Mouse (Mus musculus) hindbrain, embryonic 14.5 days (tissue): ENCODE data around the gene Crtc1. TPM values are rescaled to one million over a fixed set of nuclear protein-coding genes. Genes with fewer than 3 reads are reported as not detected.
A peak's percentile ranks its signal among the peaks of the same experiment; 100 is the strongest.

Experiments
- ATAC-seq: fragments of 200-750 bp; cut with Nextera tagmentation; 2 replicates; pipeline ENCODE4 v1.8.0; 2017; ENCODE audit warnings: moderate number of reproducible peaks, mild to moderate bottlenecking, moderate TSS enrichment, moderate library complexity; ENCODE audit not compliant: low FRiP score
- DNase-seq: peaks from one replicate; pipeline ENCODE4 v3.0.0-alpha.2; 2015; ENCODE audit warnings: low spot score
- H3K27ac ChIP-seq: fragments of 300-500 bp; sonication (generic); 2 replicates; pipeline ENCODE4 v1.5.1; 2014; ENCODE audit warnings: mild to moderate bottlenecking, moderate library complexity
- H3K27me3 ChIP-seq: fragments of 300-500 bp; sonication (generic); 2 replicates; pipeline ENCODE4 v1.6.1; 2014; ENCODE audit warnings: mild to moderate bottlenecking, low read length, mixed read lengths; ENCODE audit not compliant: control insufficient read depth, insufficient read depth
- H3K36me3 ChIP-seq: fragments of 300-500 bp; sonication (generic); replicated peaks from 2 replicates; pipeline ENCODE4 v1.6.1; 2014; ENCODE audit not compliant: control insufficient read depth, insufficient read depth
- H3K4me1 ChIP-seq: fragments of 300-500 bp; sonication (generic); replicated peaks from 2 replicates; pipeline ENCODE4 v1.6.1; 2014; ENCODE audit warnings: antibody characterized with exemption, low read length, mixed read lengths; ENCODE audit not compliant: control insufficient read depth, insufficient read depth
- H3K4me2 ChIP-seq: fragments of 300-500 bp; sonication (generic); replicated peaks from 2 replicates; pipeline ENCODE4 v1.6.1; 2014; ENCODE audit warnings: mild to moderate bottlenecking, moderate library complexity
- H3K4me3 ChIP-seq: fragments of 300-500 bp; sonication (generic); replicated peaks from 2 replicates; pipeline ENCODE4 v1.5.1; 2014; ENCODE audit warnings: mild to moderate bottlenecking, low read length
- H3K9ac ChIP-seq: fragments of 300-500 bp; sonication (generic); 2 replicates; pipeline ENCODE4 v1.6.1; 2014
- H3K9me3 ChIP-seq: fragments of 300-500 bp; sonication (generic); 2 replicates; pipeline ENCODE4 v1.6.1; 2016; ENCODE audit warnings: low read length; ENCODE audit not compliant: control insufficient read depth
- WGBS: fragments of 180-500 bp; shearing (Covaris S2); extraction: QIAGEN DNeasy Blood & Tissue Kit; methylation state at CpG from one replicate; pipeline ENCODE4 v1.1.7; 2014; 5-methylcytosine and 5-hydroxymethylcytosine counted together
- polyA plus RNA-seq: library from polyadenylated mRNA; unstranded; fragments of >200 nt; fragmentation: Nextera tagmentation; extraction: Ambion mirVana; gene quantifications from 2 replicates; pipeline ENCODE4 v1.2.1, GENCODE M21; 2014

The Crtc1 gene
- polyA plus RNA-seq, 1 experiment from 2014 or later, result 53.9 TPM

DNA sequence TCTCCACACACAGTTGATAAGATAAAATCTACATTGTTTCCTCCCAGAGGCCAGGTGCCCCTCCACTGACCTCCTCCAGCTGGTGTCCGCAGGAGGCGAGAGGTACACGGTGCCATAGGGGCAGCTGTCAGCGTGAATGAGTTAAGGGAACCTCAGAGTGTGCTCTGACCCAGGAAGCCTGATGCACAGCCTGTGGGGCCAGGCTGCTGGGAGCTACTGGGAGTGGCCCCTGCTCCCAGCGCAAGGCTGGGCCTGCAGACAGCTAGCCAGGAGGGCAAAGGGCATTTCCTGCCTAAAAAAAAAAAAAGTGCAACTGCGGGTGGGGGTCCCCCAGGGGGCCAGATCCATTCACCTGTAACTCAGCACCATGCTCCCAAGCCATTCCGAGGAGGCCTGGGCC lies 34.2 kb downstream of the Crtc1 start:
- DNase-seq, result no peak

DNA sequence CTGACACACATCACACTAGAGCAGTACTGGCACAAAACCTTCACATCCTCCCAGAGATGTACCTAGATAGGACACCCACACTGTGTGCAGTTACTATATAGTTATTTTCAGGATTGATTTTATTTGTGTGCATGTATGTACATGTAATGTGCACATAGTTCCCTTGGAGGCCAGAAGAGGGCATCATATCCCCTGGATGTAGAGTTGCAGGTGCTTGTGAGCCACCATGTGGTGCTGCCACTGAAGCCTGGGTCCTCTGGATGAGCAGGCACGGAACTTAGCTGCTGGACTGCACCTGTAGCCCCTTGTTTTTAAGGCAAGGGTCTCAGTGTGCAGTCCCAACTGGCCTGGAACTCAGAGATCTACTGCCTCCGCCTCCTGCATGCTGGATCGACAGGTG lies 35.2 kb downstream of the Crtc1 start:
- DNase-seq, result no peak
- Histone ChIP-seq H3K9ac (no peak overlapping the region), H3K27me3 (no peaks in the 10 kb centered on the region), H3K4me3 (no peak overlapping the region), H3K27ac (no peak overlapping the region), H3K4me2 (no peak overlapping the region), H3K9me3 (no peaks in the 10 kb centered on the region), H3K4me1 (peaks cover 15% of the 10 kb centered on the region), H3K36me3 (peaks cover 19% of the 10 kb centered on the region; the same call in 1 of the 2 replicates)
- 92% methylated on average over 3 of the region's 3 CpGs for WGBS
- no peak for ATAC-seq

More for the DNA sequence above, 34.2 kb downstream of the Crtc1 start:
- Histone ChIP-seq H3K4me1 (peaks cover 20% of the 10 kb centered on the region), H3K27ac (no peak overlapping the region), H3K4me3 (no peak overlapping the region), H3K9me3 (no peaks in the 10 kb centered on the region), H3K4me2 (no peak overlapping the region), H3K9ac (no peak overlapping the region), H3K36me3 (peaks cover 14% of the 10 kb centered on the region; the same call in 1 of the 2 replicates), H3K27me3 (no peaks in the 10 kb centered on the region)
- no peak for ATAC-seq
- WGBS, result 59% methylated on average over 7 of the region's 7 CpGs

DNA sequence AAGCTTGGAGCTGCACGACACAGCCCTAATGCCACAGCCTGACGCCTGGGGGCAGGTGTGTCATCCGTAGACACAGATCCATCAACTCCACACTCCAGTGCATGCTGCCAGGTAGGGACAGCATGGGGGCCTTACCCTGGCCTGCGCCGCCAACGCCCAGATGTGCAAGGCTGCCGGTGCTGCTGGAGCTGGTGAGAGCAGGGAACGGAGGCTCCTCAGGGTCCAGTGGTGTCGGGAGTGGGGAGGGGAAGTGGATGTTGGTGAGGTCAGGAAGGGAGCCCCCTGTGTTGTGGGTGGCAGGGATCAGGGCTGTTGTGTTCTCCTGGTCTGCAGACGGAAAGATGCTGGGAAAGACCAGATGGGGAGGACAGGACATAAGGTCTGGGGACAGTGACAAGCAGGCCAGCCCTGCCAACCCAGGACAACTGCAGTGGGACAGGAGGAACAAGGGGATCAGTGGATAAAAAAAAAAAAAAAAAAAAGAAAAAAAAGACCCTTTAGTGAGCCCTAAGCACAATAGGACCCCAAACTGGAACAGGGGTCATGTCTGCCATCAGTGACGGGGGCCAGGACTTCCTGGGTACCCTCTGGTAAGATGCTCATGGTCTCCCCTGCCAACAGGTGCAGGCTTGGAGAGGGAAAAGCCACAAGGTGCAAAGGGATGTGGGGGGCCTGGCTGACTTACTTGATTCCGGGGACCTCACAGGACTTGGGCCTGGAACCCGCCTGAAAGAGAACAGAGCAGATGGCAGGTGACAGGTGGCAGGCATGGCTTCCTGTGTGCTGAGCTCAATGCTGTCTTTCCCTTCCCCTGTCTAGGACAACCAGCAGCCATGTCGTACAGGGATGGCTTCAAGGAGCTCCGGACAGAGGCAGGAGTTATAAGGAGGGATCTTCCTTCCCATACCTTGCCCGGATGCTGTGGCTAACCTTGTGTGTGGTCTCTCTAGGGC lies 41.5 kb downstream of the Crtc1 start:
- Histone ChIP-seq H3K27ac (no peak overlapping the region; the same call in 1 of the 2 replicates), H3K27me3 (no peaks in the 10 kb centered on the region)
- WGBS, result 89% methylated on average over 16 of the region's 16 CpGs

DNA sequence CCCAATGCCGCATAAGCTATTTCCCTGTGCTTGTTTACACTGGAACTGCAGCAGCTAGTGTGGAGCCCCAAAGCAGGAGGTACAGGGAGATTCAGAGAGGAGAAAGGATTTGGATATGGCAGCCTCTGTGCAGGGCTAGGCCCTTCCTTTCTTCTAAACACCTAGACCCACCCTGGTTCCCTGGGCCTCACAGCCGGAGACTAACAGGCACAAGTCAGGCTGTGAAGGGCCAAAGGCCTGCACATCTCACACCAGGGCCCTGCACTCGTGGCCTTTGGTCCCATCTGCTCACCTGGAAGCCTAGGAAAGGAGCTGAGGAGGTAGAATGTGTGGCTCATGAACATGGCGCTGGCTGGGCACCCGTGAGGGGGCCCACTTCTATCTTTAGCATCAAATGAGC lies 43.2 kb downstream of the Crtc1 start:
- 79% methylated on average over 5 of the region's 5 CpGs for WGBS
- peaks cover 37% of the 10 kb centered on the region for H3K36me3 ChIP-seq
- no peaks in the 10 kb centered on the region for H3K4me1 ChIP-seq
- H3K27me3 ChIP-seq, result no peaks in the 10 kb centered on the region
- H3K9ac ChIP-seq, result no peak overlapping the region
- H3K4me3 ChIP-seq, result no peak overlapping the region
- H3K9me3 ChIP-seq, result no peaks in the 10 kb centered on the region
- H3K27ac ChIP-seq, result no peak overlapping the region
- DNase-seq, result no peak
- H3K4me2 ChIP-seq, result no peak overlapping the region
- ATAC-seq, result no peak

More for the DNA sequence above, 41.5 kb downstream of the Crtc1 start:
- Histone ChIP-seq H3K4me3 (no peak overlapping the region), H3K4me1 (no peaks in the 10 kb centered on the region), H3K4me2 (no peak overlapping the region), H3K9ac (no peak overlapping the region), H3K36me3 (peaks cover 23% of the 10 kb centered on the region), H3K9me3 (no peaks in the 10 kb centered on the region)
- DNase-seq (no peak), ATAC-seq (no peak)

DNA sequence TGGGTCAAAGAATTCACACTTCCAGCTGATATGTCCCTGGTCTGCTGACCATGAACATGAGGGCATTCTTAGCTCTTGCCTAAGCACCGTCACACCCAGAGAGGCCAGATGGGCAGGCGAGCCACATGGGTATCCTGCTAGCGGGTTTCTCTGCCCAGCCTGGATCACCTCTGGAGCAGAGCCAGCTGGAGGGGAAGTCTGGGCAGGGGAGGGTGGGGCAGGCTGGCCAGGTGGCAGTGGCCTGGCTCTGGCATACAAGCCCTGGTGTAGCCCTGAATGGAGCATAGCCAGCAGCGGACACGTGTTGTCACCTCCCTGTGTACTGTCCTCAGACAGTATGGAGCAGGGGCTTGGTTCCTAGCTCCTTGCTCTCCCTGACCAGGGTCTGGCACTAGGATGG lies 43.7 kb downstream of the Crtc1 start:
- Histone ChIP-seq H3K9ac (no peak overlapping the region), H3K4me3 (no peak overlapping the region), H3K4me2 (no peak overlapping the region), H3K4me1 (no peaks in the 10 kb centered on the region), H3K36me3 (peaks cover 43% of the 10 kb centered on the region), H3K27me3 (no peaks in the 10 kb centered on the region), H3K27ac (no peak overlapping the region), H3K9me3 (no peaks in the 10 kb centered on the region)
- DNase-seq, result no peak
- 76% methylated on average over 5 of the region's 5 CpGs for WGBS
- ATAC-seq, result peak; percentile 28; the same call in 1 of the 2 replicates

DNA sequence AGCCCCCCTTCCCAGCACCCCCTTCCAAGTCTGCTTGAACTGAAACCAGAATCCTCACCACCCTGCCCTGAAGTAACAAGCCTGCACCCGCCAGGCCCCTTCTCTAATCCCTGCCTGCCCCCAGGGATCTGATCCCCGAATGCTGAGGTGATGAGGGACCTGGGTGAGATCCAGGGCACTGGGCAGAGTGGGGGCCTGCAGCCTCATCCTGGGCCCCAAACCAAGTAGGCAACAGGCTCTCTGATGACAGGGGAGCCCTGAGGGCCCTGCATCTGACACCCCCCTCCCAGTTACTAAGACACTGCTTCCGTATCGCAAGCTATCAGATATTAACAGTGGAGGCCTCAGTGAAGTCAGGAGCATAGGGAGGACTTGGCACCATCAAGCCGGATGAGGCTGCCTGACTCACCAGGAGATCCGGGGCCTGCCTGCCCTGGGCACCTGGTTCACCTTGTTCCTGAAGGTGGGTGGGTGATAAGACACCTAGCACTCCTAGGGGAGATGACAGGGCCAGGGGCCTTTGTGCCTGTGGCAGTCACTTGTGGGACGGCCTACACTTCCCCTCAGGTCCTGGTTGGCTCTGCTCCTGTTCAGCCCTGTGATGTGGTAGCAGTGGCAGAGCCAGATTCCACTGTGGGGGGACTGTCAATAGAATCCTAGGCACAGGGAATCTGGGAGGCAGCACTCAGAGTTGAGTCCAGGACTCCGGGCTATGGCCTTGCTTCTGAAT lies 44.9 kb downstream of the Crtc1 start:
- no peaks in the 10 kb centered on the region for H3K4me1 ChIP-seq
- no peak overlapping the region for H3K4me3 ChIP-seq
- no peak for DNase-seq
- peaks cover 44% of the 10 kb centered on the region for H3K36me3 ChIP-seq
- no peaks in the 10 kb centered on the region for H3K27me3 ChIP-seq
- no peak overlapping the region for H3K4me2 ChIP-seq
- ATAC-seq, result no peak
- H3K9me3 ChIP-seq, result no peaks in the 10 kb centered on the region
- 87% methylated on average over 8 of the region's 8 CpGs for WGBS
- no peak overlapping the region for H3K27ac ChIP-seq
- H3K9ac ChIP-seq, result no peak overlapping the region

DNA sequence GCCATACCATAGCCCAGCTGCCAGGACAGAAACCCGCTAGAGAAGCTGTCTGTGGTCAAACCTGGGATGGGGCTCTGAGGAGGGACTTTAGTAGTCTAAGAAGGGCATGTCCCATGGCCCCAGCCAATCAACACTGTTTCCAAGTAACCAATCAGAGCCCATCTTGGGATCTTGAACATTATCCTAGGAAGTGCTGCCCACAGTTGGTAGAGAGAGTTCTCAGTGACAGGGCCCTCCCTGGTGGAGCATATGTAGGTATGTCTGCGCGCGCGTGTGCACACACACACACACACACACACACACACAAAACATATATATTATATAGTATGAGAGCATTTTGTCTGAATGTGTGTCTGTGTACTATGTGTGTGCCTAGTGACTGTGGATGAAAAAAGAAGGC lies 46.3 kb downstream of the Crtc1 start:
- Histone ChIP-seq H3K36me3 (peaks cover 46% of the 10 kb centered on the region), H3K4me3 (no peak overlapping the region), H3K27me3 (no peaks in the 10 kb centered on the region), H3K4me1 (no peaks in the 10 kb centered on the region), H3K27ac (no peak overlapping the region), H3K4me2 (no peak overlapping the region), H3K9ac (no peak overlapping the region), H3K9me3 (no peaks in the 10 kb centered on the region)
- DNase-seq, result no peak
- WGBS, result 81% methylated on average over 5 of the region's 5 CpGs
- ATAC-seq, result no peak

DNA sequence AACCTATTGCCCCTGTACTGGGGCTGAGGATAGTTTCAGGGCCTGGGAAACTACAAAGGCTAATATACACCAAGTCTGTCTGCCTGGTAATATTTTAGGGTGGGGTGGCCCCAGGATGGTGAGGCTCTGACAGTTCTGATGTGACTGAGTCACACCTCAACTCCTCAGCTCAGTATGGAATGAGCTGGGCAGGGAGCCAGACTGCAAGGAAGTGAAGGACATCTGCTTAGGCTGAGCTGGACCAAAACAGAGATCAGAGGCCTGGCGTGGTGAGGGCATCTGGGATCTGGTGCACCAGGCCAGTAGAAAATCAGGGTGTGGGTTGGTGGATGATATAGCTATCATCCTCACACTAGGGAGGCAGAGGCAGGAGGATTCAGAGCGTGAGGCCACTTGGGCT lies 49.7 kb downstream of the Crtc1 start:
- Histone ChIP-seq H3K9ac (no peak overlapping the region), H3K27ac (no peak overlapping the region), H3K4me3 (no peak overlapping the region), H3K4me1 (no peaks in the 10 kb centered on the region), H3K27me3 (no peaks in the 10 kb centered on the region), H3K36me3 (peaks cover 68% of the 10 kb centered on the region), H3K4me2 (no peak overlapping the region), H3K9me3 (no peaks in the 10 kb centered on the region)
- ATAC-seq, result no peak
- 100% methylated on average over 2 of the region's 2 CpGs for WGBS
- no peak for DNase-seq

DNA sequence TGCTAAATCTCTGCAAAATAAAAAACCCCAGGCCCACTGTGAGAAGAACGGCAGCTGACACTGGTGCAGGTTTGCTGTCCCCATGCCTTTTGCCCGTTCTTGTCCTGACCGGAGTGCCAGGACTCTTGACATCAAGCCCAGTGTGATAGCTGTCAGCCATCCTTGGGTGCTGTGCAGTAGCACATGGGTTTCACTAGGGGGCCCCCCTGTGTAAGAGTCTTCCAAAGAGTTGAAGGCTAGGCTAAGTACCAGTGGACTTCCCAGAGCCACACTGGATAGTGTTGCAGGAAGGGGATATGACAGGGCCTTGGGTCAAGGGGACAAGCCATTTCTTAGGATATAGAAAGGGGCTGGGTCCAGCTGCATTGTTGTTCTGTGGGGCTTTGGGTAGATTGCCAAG lies 56.1 kb downstream of the Crtc1 start:
- Histone ChIP-seq H3K4me1 (no peaks in the 10 kb centered on the region), H3K27ac (no peak overlapping the region), H3K27me3 (peaks cover 13% of the 10 kb centered on the region), H3K9ac (no peak overlapping the region), H3K36me3 (peaks cover 45% of the 10 kb centered on the region), H3K4me3 (no peak overlapping the region), H3K4me2 (no peak overlapping the region), H3K9me3 (no peaks in the 10 kb centered on the region)
- ATAC-seq (peak; percentile 72; the same call in 1 of the 2 replicates), DNase-seq (peak; percentile 72)
- WGBS, result 60% methylated on average over 3 of the region's 3 CpGs
